Mouse (Mus musculus) heart, postnatal 0 days (tissue): ENCODE data around the gene Zfp324.

Experiments
- CTCF ChIP-seq: IDR thresholded peaks from 2 replicates; pipeline ENCODE4 v1.5.1; 2016; ENCODE audit warnings: antibody characterized with exemption, control low read depth, low read depth
- EP300 ChIP-seq: IDR thresholded peaks from 2 replicates; pipeline ENCODE4 v1.6.1; 2016; ENCODE audit warnings: antibody characterized with exemption, low read depth

DNA sequence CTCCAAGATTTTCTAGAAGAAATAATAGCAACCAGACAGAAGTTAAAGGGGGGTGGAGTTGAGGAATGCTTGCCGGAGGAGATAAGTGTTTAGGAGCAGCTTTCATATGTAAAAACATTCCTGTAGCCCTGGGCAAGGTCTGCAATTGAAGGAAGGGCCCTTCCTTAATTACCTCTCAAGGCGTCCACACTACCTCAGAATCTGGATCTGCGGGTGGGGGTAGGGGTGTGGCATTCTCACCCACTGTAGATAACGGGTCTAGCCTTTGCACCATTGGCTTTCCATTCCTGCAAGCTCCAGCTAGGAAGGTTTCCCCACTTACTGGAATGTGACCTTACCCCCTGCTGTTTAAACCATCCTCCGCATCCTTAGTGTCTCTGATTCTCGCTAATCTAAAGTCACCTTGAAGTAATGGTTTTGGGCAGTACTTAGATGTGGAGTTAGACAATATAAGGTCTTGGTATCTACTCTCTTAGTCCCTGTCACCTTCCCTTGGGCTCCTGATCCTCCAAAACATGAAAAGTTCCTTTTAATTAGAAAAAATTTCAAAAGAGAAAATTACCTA lies 48.7 kb downstream of the Zfp324 start:
- no peak for TF ChIP-seq CTCF
- TF ChIP-seq EP300 = no peak
